Mouse (Mus musculus): Measurements from ENCODE around the gene Opa3. TPM values are rescaled to one million over a fixed set of nuclear protein-coding genes. Genes with fewer than 3 reads are reported as not detected.

Gene Opa3
- polyA plus RNA-seq, 1 experiment from 2014 or later: 20.7 TPM

- ATAC-seq (ENCODE audit: low FRiP score, low TSS enrichment) (peak; percentile 58), DNase-seq (ENCODE audit: low spot score) (peak; percentile 75)
- Histone ChIP-seq H3K9ac (ENCODE audit: low read length) (peak overlapping the region; percentile 1; the same call in 1 of the 2 replicates), H3K27me3 (ENCODE audit: control insufficient read depth, insufficient read depth, low read length) (peaks cover 3% of the 10 kb centered on the region; the same call in 1 of the 2 replicates), H3K4me3 (ENCODE audit: low read depth, low read length) (peak overlapping the region; percentile 39), H3K4me1 (replicated peaks; ENCODE audit: control insufficient read depth, insufficient read depth) (peaks cover 5% of the 10 kb centered on the region; the same call in 1 of the 2 replicates), H3K4me2 (replicated peaks; ENCODE audit: low read depth) (peak overlapping the region; percentile 29), H3K9me3 (ENCODE audit: control insufficient read depth, low read length) (no peaks in the 10 kb centered on the region), H3K36me3 (ENCODE audit: control insufficient read depth, insufficient read depth, low read length) (no peaks in the 10 kb centered on the region), H3K27ac (replicated peaks) (no peak overlapping the region)
- WGBS: under 1% methylated on average over 29 of the region's 29 CpGs
- TF ChIP-seq EP300 (optimal IDR thresholded peaks at IDR 0.05) (peak; percentile 20), CTCF (IDR thresholded peaks at IDR 0.05; ENCODE audit: low read depth) (peak; percentile 99)
These were observed 72.6 kb downstream of the Opa3 start for GRCm38 (mm10) chr7:19300501-19301421.

- TF ChIP-seq EP300 (optimal IDR thresholded peaks at IDR 0.05): no peak
- TF ChIP-seq CTCF (IDR thresholded peaks at IDR 0.05; ENCODE audit: low read depth): no peak
These were observed 73.5 kb downstream of the Opa3 start for GRCm38 (mm10) chr7:19301461-19302263.

GRCm38 (mm10) chr7:19302264-19303045 lies 74.3 kb downstream of the Opa3 start:
- peaks cover 5% of the 10 kb centered on the region; the same call in 1 of the 2 replicates for H3K4me1 ChIP-seq (replicated peaks; ENCODE audit: control insufficient read depth, insufficient read depth)
- H3K9me3 ChIP-seq (ENCODE audit: control insufficient read depth, low read length): no peaks in the 10 kb centered on the region
- no peak overlapping the region for H3K9ac ChIP-seq (ENCODE audit: low read length)
- H3K27me3 ChIP-seq (ENCODE audit: control insufficient read depth, insufficient read depth, low read length): peaks cover 3% of the 10 kb centered on the region; the same call in 1 of the 2 replicates
- no peak overlapping the region for H3K27ac ChIP-seq (replicated peaks)
- DNase-seq (ENCODE audit: low spot score) (no peak), ATAC-seq (ENCODE audit: low FRiP score, low TSS enrichment) (no peak)
- no peak overlapping the region for H3K4me3 ChIP-seq (ENCODE audit: low read depth, low read length)
- H3K4me2 ChIP-seq (replicated peaks; ENCODE audit: low read depth): no peak overlapping the region
- H3K36me3 ChIP-seq (ENCODE audit: control insufficient read depth, insufficient read depth, low read length): no peaks in the 10 kb centered on the region
- TF ChIP-seq EP300 (optimal IDR thresholded peaks at IDR 0.05) (no peak), CTCF (IDR thresholded peaks at IDR 0.05; ENCODE audit: low read depth) (no peak)
- WGBS: 55% methylated on average over 13 of the region's 13 CpGs

More at GRCm38 (mm10) chr7:19301461-19302263, 73.5 kb downstream of the Opa3 start:
- no peak for ATAC-seq (ENCODE audit: low FRiP score, low TSS enrichment)
- no peak for DNase-seq (ENCODE audit: low spot score)
- H3K9ac ChIP-seq (ENCODE audit: low read length): peak overlapping the region; percentile 1; the same call in 1 of the 2 replicates
- WGBS: 8% methylated on average over 16 of the region's 16 CpGs
- peak overlapping the region; percentile 39; the same call in 1 of the 2 replicates for H3K4me3 ChIP-seq (ENCODE audit: low read depth, low read length)
- no peaks in the 10 kb centered on the region for H3K9me3 ChIP-seq (ENCODE audit: control insufficient read depth, low read length)
- H3K36me3 ChIP-seq (ENCODE audit: control insufficient read depth, insufficient read depth, low read length): no peaks in the 10 kb centered on the region
- peaks cover 5% of the 10 kb centered on the region; the same call in 1 of the 2 replicates for H3K4me1 ChIP-seq (replicated peaks; ENCODE audit: control insufficient read depth, insufficient read depth)
- H3K27ac ChIP-seq (replicated peaks): no peak overlapping the region
- H3K27me3 ChIP-seq (ENCODE audit: control insufficient read depth, insufficient read depth, low read length): peaks cover 3% of the 10 kb centered on the region; the same call in 1 of the 2 replicates
- peak overlapping the region; percentile 29 for H3K4me2 ChIP-seq (replicated peaks; ENCODE audit: low read depth)

GRCm38 (mm10) chr7:19303046-19303305 lies 74.8 kb downstream of the Opa3 start:
- TF ChIP-seq CTCF (IDR thresholded peaks at IDR 0.05; ENCODE audit: low read depth) (no peak), EP300 (optimal IDR thresholded peaks at IDR 0.05) (no peak)
- Histone ChIP-seq H3K27me3 (ENCODE audit: control insufficient read depth, insufficient read depth, low read length) (peaks cover 3% of the 10 kb centered on the region; the same call in 1 of the 2 replicates), H3K4me2 (replicated peaks; ENCODE audit: low read depth) (no peak overlapping the region), H3K9ac (ENCODE audit: low read length) (no peak overlapping the region), H3K4me1 (replicated peaks; ENCODE audit: control insufficient read depth, insufficient read depth) (peaks cover 5% of the 10 kb centered on the region; the same call in 1 of the 2 replicates), H3K36me3 (ENCODE audit: control insufficient read depth, insufficient read depth, low read length) (no peaks in the 10 kb centered on the region), H3K9me3 (ENCODE audit: control insufficient read depth, low read length) (no peaks in the 10 kb centered on the region), H3K27ac (replicated peaks) (no peak overlapping the region), H3K4me3 (ENCODE audit: low read depth, low read length) (no peak overlapping the region)
- whole genome bisulfite sequencing: 84% methylated on average over 12 of the region's 12 CpGs
- no peak for ATAC-seq (ENCODE audit: low FRiP score, low TSS enrichment)
- no peak for DNase-seq (ENCODE audit: low spot score)

GRCm38 (mm10) chr7:19303770-19304169 lies 75.6 kb downstream of the Opa3 start:
- peak; percentile 84 for DNase-seq (ENCODE audit: low spot score)
- no peak for TF ChIP-seq EP300 (optimal IDR thresholded peaks at IDR 0.05)
- TF ChIP-seq CTCF (IDR thresholded peaks at IDR 0.05; ENCODE audit: low read depth): peak; percentile 85

More at GRCm38 (mm10) chr7:19303770-19304169, 75.6 kb downstream of the Opa3 start:
- Histone ChIP-seq H3K27ac (replicated peaks) (no peak overlapping the region), H3K9me3 (ENCODE audit: control insufficient read depth, low read length) (no peaks in the 10 kb centered on the region), H3K4me1 (replicated peaks; ENCODE audit: control insufficient read depth, insufficient read depth) (peaks cover 5% of the 10 kb centered on the region; the same call in 1 of the 2 replicates), H3K9ac (ENCODE audit: low read length) (no peak overlapping the region), H3K4me3 (ENCODE audit: low read depth, low read length) (peak overlapping the region; percentile 20), H3K36me3 (ENCODE audit: control insufficient read depth, insufficient read depth, low read length) (no peaks in the 10 kb centered on the region), H3K4me2 (replicated peaks; ENCODE audit: low read depth) (peak overlapping the region; percentile 60), H3K27me3 (ENCODE audit: control insufficient read depth, insufficient read depth, low read length) (peaks cover 3% of the 10 kb centered on the region; the same call in 1 of the 2 replicates)
- 1% methylated on average over 16 of the region's 16 CpGs for WGBS
- no peak for ATAC-seq (ENCODE audit: low FRiP score, low TSS enrichment)
